Mouse (Mus musculus) gastrocnemius, adult 18-20 months (tissue): ENCODE results near the gene Fam92b. TPM values are rescaled to one million over a fixed set of nuclear protein-coding genes. Genes with fewer than 3 reads are reported as not detected.

ENCODE experiments used
- DNase-seq: peaks from one replicate; pipeline ENCODE4 v3.0.0; 2021; ENCODE audit warnings: low spot score
- total RNA-seq, 2 experiments: library from RNA; stranded (reverse); gene quantifications; 2 replicates each; pipeline ENCODE4 v1.2.3; 2021

Fam92b gene
- total RNA-seq, 2 experiments from 2014 or later = not detected

DNA sequence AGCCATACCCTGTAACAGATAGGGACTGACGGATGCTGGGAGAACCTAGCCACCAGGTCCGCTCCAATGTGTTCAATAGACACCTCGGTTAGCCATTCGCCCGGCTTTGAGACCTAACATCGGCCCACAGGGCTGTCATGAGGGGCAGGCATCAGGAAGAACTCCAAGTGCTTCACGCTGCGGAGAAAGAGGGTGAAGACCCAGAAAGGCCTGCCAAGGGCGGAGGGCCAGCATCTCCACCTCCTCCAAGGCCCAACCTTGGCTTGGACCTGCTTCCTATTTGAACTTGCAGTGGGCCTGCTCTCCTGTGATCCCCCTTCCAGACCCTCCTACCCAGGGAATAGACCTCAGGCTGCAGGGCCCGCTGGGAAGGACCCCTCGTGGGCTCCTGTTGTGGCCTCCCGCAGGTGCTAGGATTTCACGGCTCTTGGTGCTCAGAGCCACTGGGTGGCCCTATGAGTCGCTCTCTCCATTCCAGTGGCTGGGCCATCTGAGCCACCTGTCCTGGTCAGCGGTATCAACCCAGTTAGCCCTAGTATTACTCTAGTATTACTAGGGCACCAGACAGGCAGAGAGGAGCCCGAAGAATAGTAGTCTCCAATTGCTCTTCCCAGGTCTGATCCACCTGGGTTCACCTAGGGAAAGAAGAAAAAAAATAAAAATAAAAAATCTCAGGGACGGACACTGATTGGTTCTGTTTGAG, 13.0 kb upstream of the Fam92b start:
- DNase-seq = no peak

- no peak for DNase-seq
Observed at GRCm38 (mm10) chr8:120189440-120189839, 12.2 kb upstream of the Fam92b start.

DNA sequence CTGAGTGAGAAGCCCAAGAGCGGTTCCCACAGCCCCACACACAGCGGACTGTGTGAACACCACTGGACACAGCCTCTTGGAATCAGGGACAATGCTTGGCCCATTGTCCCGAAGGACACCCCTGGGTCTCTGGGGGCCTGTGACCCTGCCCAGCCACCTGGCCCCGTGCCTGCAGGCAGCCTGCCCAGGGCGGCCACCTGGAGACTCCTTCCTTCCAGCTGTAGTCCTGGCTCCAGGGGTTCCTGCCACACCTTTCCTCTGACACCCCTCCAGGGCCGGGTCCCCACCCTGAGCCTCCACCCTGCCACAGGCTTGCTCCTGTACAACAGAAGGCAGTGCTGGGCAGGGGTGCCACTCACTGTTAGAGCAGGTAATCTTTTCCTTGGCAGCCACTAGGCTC, 11.2 kb upstream of the Fam92b start:
- DNase-seq = peak; percentile 60

DNA sequence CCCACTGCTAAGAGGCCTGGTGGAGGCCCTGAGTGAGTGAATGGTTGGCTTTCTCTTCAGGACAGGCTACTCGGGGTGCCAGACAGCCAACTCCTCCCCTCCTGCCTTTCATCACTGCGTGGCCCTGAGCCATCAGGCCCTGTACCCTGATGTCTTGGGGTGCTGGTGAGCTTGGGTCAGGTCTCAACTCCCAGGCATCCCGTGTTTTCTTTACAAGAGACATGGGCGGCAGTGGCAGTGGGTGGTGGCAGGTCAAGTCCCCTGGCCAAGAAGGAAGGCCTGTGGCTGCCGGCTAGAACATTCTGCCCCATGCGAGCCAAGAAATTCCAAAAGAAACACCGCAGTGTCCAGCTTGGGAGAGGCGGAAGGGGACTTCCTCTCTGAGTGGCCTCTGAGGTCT, 9.2 kb upstream of the Fam92b start:
- DNase-seq = peak; percentile 75

- DNase-seq = no peak
Observed at GRCm38 (mm10) chr8:120184850-120185792, 7.9 kb upstream of the Fam92b start.

DNA sequence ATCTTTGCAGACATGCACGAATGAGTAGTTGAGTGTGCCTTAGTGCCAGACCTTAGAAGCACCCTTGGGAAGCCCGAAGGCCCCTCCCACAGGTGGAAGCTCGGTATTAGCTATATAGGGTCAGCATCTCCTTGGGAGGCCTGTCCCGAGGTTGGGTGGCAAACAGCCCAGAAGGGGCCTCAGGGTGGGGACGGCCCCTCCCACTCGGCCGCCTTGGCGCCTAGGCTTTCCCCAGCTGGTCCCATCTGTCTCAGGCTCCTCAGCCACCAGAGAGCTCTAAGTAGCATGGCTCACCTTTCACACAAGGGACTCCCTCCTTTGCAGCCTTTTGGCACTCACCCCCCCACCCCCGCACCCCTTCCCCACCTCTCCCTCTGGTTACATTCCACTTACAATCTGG, 7.1 kb upstream of the Fam92b start:
- DNase-seq = peak; percentile 60

DNA sequence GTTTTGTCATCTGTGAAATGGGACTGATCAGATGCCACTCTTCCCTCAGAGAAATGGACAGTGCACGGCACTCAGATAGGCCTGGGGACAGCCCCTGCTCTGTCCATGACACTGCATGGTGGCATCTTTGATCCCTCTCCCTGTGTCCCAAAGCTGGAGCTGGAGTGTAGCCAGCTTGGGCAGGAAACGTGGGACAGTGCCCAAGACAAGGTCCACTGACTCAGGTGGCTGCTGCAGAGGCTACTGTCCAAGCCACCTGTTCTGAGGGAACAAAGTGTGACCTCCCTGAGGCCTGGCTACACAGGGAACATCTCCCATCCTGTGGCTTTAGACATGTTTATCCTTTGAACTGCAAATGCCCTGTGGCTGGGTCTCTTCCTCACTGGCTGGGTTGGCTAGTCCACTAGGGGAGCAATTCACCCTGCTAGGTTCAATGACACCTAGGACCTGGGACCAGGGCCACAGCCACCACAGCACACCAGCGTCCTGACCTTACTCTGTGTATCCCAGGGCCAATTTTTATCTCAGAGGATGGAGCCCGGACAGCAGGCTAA, 4.7 kb upstream of the Fam92b start:
- no peak for DNase-seq

DNA sequence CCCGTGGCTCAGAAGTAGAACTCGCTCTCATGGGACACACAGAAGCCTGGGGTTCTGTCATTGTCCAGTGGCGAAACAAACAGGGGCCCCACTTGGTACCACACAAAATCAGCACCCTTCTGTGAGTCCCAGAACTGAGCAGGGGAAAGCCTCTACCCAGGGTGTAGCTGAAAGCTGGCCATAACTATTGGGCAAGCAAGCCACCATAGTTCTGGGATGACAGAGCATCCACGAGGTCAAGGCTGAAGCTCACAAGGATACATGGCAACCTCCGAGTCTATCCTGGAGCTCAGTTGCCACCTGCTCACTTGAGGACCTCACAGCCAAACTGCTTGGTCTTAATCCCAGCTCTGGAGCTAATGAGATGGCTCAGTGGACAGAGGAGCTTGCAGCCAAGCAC, 4.0 kb upstream of the Fam92b start:
- DNase-seq = no peak

DNA sequence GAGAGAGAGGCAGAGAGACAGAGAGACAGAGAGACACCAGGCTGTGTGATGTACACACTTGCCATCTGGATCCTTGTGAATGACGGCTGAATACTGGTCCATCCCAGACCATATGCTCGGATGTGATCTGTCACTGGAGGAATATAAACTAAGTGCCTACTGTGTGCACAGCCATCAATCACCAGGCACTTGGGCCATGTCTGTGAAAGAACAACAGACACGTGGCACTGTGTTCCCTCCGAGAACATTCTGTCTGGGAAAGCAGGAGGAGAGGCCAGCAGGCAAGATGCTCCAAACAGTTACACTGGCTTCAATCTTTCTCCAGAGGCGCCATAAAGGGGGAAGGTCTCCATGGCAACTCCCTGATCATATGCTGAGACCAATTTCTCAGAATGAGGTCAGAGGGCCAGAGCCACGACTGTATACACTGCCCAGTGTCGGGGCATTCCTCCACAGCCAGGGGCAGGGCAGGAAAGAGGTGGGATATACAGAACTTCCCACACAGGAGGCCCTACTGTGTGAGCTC, 3.2 kb upstream of the Fam92b start:
- no peak for DNase-seq

DNA sequence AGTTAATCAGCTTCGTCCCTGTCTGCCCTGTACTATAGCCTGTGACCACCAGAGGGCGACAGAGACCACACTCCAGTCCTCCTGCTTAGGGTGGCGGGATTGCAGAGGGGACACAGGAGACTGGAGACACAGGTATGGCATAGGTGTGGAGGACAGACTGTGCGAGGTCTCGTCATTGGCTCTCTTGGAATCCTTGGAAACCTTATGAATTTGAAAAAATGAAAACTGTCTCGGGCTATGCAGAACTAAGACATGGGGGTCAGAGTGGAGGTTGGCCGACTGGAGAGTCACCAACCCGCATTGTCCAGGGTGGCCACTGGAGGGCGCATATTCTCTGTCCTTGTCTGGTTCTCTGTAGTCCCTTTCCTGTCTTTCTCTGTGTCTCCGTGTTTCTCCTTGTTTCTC, 1.8 kb upstream of the Fam92b start:
- DNase-seq = peak; percentile 94

GRCm38 (mm10) chr8:120178124-120178514, 853 bp upstream of the Fam92b start:
- no peak for DNase-seq

GRCm38 (mm10) chr8:120176605-120177004, 661 bp downstream of the Fam92b start:
- DNase-seq = no peak

DNA sequence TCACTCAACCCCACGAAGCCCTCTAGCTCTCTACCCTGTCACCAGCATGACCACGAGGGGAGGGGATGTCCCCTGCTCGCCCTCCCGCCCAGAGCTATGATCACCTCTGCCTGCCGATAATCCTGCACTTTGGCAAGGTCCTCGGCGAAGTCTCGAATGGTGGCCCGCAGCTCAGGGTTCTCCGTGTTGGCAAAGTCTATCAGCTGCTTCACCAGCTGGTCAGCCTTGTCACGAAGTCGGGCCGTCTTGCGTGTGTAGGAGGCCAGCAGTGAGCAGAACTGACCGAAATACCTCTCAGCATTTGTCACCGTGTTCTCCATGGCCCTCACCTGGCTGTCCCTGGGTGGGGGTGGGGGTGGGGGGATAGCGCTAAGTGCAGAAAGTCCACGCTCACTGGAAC, 2.7 kb downstream of the Fam92b start:
- no peak for DNase-seq

GRCm38 (mm10) chr8:120173195-120173594, 4.1 kb downstream of the Fam92b start:
- no peak for DNase-seq

DNA sequence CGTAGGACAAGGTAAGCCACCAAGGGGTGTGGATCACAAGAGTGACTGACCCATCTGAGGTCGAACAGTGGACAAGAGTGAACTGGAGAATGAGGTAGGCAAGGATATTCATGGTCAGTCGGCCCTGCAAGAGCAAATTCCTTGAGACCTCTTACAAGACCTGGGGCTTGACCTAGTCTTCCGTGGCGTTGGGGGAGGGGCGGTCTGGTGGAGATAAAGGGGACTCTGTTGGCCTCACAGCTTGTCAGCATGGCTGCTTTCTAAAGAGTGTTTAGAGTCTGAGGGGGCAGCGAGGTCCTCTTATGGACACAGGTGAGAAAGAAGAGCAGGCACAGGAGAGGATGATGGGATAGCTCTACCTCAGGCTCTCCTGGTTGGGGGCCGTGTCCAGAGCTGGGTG, 8.1 kb downstream of the Fam92b start:
- DNase-seq = no peak

- DNase-seq = no peak
Observed at GRCm38 (mm10) chr8:120167821-120168220, 9.4 kb downstream of the Fam92b start.

- no peak for DNase-seq
Observed at GRCm38 (mm10) chr8:120167136-120167535, 10.1 kb downstream of the Fam92b start.

DNA sequence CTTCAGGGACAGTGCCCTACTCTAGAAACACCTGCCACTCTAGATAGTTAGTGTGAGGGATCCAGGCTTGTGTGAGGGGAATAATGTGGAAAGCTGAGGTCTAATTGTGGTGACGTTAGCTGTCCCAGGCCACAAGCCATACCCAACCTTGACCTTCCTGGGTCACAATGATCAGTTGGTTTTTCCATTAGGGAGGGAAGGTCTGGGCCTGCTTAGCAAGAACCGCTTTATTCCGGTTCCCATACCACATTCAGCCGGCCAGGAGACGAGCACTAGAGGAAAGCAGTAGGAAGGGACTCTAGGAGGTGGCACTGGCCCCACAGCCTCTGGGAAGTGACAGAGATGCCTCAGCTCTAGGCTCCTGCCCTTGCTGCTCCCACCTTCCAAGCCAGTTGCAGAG, 13.2 kb downstream of the Fam92b start:
- no peak for DNase-seq

- DNase-seq = no peak
Observed at GRCm38 (mm10) chr8:120163376-120163775, 13.9 kb downstream of the Fam92b start.

- DNase-seq = no peak
Observed at GRCm38 (mm10) chr8:120162404-120162752, 14.9 kb downstream of the Fam92b start.

DNA sequence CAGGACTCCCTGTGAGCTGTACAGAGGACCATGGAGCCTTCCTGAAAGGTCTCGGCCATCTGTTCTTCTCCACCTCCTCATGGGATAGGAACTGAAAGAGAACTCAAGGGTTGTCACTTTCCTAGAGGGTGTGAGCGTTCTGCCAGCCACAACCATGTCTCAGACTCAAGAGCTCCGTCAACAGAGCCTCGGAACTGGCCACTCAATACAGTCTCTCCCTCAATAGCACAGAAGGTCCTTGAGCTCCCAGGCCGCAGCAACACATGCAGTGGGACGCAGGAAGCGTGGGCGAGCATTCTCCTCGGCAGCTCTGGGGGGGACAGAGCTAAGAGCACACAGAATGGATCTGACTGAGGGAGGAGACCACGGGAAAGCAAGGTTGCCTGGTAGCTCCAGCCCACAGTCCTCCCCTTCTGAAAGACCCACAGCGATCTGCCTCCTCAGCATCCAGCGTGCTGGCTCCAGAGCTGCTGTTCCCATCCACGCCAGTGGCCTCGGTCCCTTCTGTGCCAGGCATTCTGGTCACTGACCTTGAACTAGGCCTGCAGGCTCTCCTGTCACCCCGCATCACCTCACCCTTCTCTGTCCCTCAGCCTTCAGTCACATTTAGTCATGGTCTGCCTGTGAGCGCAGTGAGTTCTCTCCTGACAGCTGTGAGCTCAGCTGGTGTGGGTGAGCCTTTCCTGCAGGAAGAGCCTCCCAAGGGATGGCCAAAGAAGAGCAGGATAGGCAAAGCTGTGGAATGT, 15.4 kb downstream of the Fam92b start:
- DNase-seq = no peak

- DNase-seq = no peak
Observed at GRCm38 (mm10) chr8:120160366-120160765, 16.9 kb downstream of the Fam92b start.
